Mouse (Mus musculus) heart, embryonic 12.5 days (tissue): ENCODE data around the gene Rho. TPM values are rescaled to one million over a fixed set of nuclear protein-coding genes. Genes with fewer than 3 reads are reported as not detected.

Source experiments
- polyA plus RNA-seq: library from polyadenylated mRNA; unstranded; fragments of >200 nt; fragmentation: Nextera tagmentation; extraction: Ambion mirVana; gene quantifications from 2 replicates; pipeline ENCODE4 v1.2.1, GENCODE M21; 2016

Rho gene
- polyA plus RNA-seq, 1 experiment from 2014 or later = 0.13 TPM

Other genes starting within 250 kb of the Rho start
- 2.6 and 3.2 TPM in 2 replicates for gene Tmem40, start 169.3 kb upstream of the Rho start, polyA plus RNA-seq
- 71.6 and 73.7 TPM in 2 replicates for gene Cand2, start 157.2 kb upstream of the Rho start, polyA plus RNA-seq
- 1,366 and 1,429 TPM in 2 replicates for gene Rpl32, start 123.0 kb upstream of the Rho start, polyA plus RNA-seq
- 0.54 and 0.83 TPM in 2 replicates for gene Efcab12, start 93.3 kb upstream of the Rho start, polyA plus RNA-seq
- 11.0 and 14.2 TPM in 2 replicates for gene Mbd4, start 78.4 kb upstream of the Rho start, polyA plus RNA-seq
- gene Ift122, start 78.3 kb upstream of the Rho start, polyA plus RNA-seq = 22.7 and 24.5 TPM in 2 replicates
- gene H1foo, start 13.2 kb downstream of the Rho start, polyA plus RNA-seq = not detected in 2 replicates
- 60.8 and 80.5 TPM in 2 replicates for gene Plxnd1, start 63.3 kb downstream of the Rho start, polyA plus RNA-seq